Mouse (Mus musculus) limb, embryonic 14.5 days (tissue): ENCODE data around the gene Spn. TPM values are rescaled to one million over a fixed set of nuclear protein-coding genes. Genes with fewer than 3 reads are reported as not detected.

Source experiments
- ATAC-seq: fragments of 200-750 bp; cut with Nextera tagmentation; 2 replicates; pipeline ENCODE4 v1.8.0; 2017; ENCODE audit warnings: low read depth, moderate number of reproducible peaks, moderate TSS enrichment; ENCODE audit not compliant: low FRiP score
- DNase-seq: peaks from one replicate; pipeline ENCODE4 v3.0.0-alpha.2; 2015; ENCODE audit warnings: low spot score
- H3K27ac ChIP-seq: fragments of 300-500 bp; sonication (generic); replicated peaks from 2 replicates; pipeline ENCODE4 v1.5.1; 2014; ENCODE audit warnings: low read depth, mild to moderate bottlenecking, low read length, moderate library complexity, mixed read lengths
- H3K27me3 ChIP-seq: fragments of 300-500 bp; sonication (generic); 2 replicates; pipeline ENCODE4 v1.6.1; 2014; ENCODE audit warnings: low read length, mixed read lengths; ENCODE audit not compliant: control insufficient read depth, insufficient read depth
- H3K36me3 ChIP-seq: fragments of 300-500 bp; sonication (generic); 2 replicates; pipeline ENCODE4 v1.6.1; 2014; ENCODE audit warnings: mild to moderate bottlenecking, low read length, moderate library complexity, mixed read lengths; ENCODE audit not compliant: control insufficient read depth, insufficient read depth
- H3K4me1 ChIP-seq: fragments of 300-500 bp; sonication (generic); 2 replicates; pipeline ENCODE4 v1.6.1; 2014; ENCODE audit warnings: antibody characterized with exemption, low read length, mixed read lengths; ENCODE audit not compliant: control insufficient read depth, insufficient read depth
- H3K4me2 ChIP-seq: fragments of 300-500 bp; sonication (generic); replicated peaks from 2 replicates; pipeline ENCODE4 v1.6.1; 2014; ENCODE audit warnings: low read depth, mild to moderate bottlenecking, low read length, moderate library complexity; ENCODE audit not compliant: severe bottlenecking
- H3K4me3 ChIP-seq: fragments of 300-500 bp; sonication (generic); replicated peaks from 2 replicates; pipeline ENCODE4 v1.5.1; 2014; ENCODE audit warnings: low read length
- H3K9ac ChIP-seq: fragments of 300-500 bp; sonication (generic); 2 replicates; pipeline ENCODE4 v1.6.1; 2014; ENCODE audit warnings: mild to moderate bottlenecking, low read depth, low read length, moderate library complexity; ENCODE audit not compliant: severe bottlenecking
- H3K9me3 ChIP-seq: fragments of 300-500 bp; sonication (generic); 2 replicates; pipeline ENCODE4 v1.6.1; 2016; ENCODE audit warnings: low read length; ENCODE audit not compliant: control insufficient read depth
- POLR2A ChIP-seq: fragments of 200-500 bp; IDR thresholded peaks from 2 replicates; pipeline ENCODE4 v1.8.0; 2012; ENCODE audit warnings: inconsistent platforms, mild to moderate bottlenecking, moderate library complexity, borderline replicate concordance; ENCODE audit not compliant: insufficient read depth, insufficient read length; ENCODE audit errors: extremely low read depth
- WGBS: fragments of 180-500 bp; shearing (Covaris S2); extraction: QIAGEN DNeasy Blood & Tissue Kit; methylation state at CpG from one replicate; pipeline ENCODE4 v1.1.7; 2014; 5-methylcytosine and 5-hydroxymethylcytosine counted together
- polyA plus RNA-seq, 2 experiments: library from polyadenylated mRNA; depleted of rRNA in 1 of 2; stranded (reverse) in 1 of 2; unstranded in 1 of 2; fragments of >200 nt; fragmentation: Nextera tagmentation in 1 of 2; extraction: Ambion mirVana in 1 of 2; gene quantifications; 2 replicates each; pipeline versions ENCODE4 v1.2.1 to v1.2.3; 2012 to 2014

Gene Spn
- polyA plus RNA-seq (2012; rRNA removed) (0.73 and 0.87 TPM in 2 replicates), polyA plus RNA-seq (2014; fragmentation: Nextera tagmentation; extraction: Ambion mirVana) (0.37 and 0.44 TPM in 2 replicates)

GRCm38 (mm10) chr7:127137262-127138017 lies at the start of gene Spn:
TSS of gene Spn (minus strand) at chr7:127137823.
- Histone ChIP-seq H3K4me2 (no peak within 1 kb of the TSS), H3K4me3 (no peak within 1 kb of the TSS), H3K27ac (no peak within 1 kb of the TSS), H3K9ac (no peak within 1 kb of the TSS), H3K36me3 (no peaks in the 10 kb centered on the region), H3K4me1 (no peaks in the 10 kb centered on the region), H3K27me3 (no peaks in the 10 kb centered on the region), H3K9me3 (no peaks in the 10 kb centered on the region)
- 68% methylated on average over 9 of the region's 9 CpGs for WGBS
- DNase-seq (no peak), ATAC-seq (no peak)
- no peak for TF ChIP-seq POLR2A

- WGBS = 72% methylated on average over 10 of the region's 10 CpGs
- TF ChIP-seq POLR2A = no peak
- no peaks in the 10 kb centered on the region for H3K27me3 ChIP-seq
- no peaks in the 10 kb centered on the region for H3K9me3 ChIP-seq
- H3K4me3 ChIP-seq = no peak overlapping the region
- no peaks in the 10 kb centered on the region for H3K4me1 ChIP-seq
- ATAC-seq (no peak), DNase-seq (no peak)
- H3K9ac ChIP-seq = no peak overlapping the region
- no peak overlapping the region for H3K27ac ChIP-seq
- H3K36me3 ChIP-seq = peaks cover 13% of the 10 kb centered on the region
- H3K4me2 ChIP-seq = no peak overlapping the region
Observed at GRCm38 (mm10) chr7:127187351-127187750, 49.7 kb upstream of the Spn start.

- no peak overlapping the region for H3K4me3 ChIP-seq
- H3K9me3 ChIP-seq = no peaks in the 10 kb centered on the region
- no peak for ATAC-seq
- H3K9ac ChIP-seq = no peak overlapping the region
- H3K36me3 ChIP-seq = no peaks in the 10 kb centered on the region
- no peak for TF ChIP-seq POLR2A
- WGBS = 70% methylated on average over 3 of the region's 3 CpGs
- no peak for DNase-seq
- no peaks in the 10 kb centered on the region for H3K4me1 ChIP-seq
- H3K4me2 ChIP-seq = no peak overlapping the region
- H3K27me3 ChIP-seq = no peaks in the 10 kb centered on the region
- no peak overlapping the region for H3K27ac ChIP-seq
Observed at GRCm38 (mm10) chr7:127185601-127186000, 48.0 kb upstream of the Spn start.

GRCm38 (mm10) chr7:127184720-127185119 lies 47.1 kb upstream of the Spn start:
- Histone ChIP-seq H3K4me2 (no peak overlapping the region), H3K36me3 (no peaks in the 10 kb centered on the region)

GRCm38 (mm10) chr7:127183828-127184227 lies 46.2 kb upstream of the Spn start:
- WGBS = 80% methylated on average over 6 of the region's 6 CpGs
- TF ChIP-seq POLR2A = no peak
- Histone ChIP-seq H3K27ac (no peak overlapping the region), H3K9ac (no peak overlapping the region), H3K27me3 (no peaks in the 10 kb centered on the region), H3K4me1 (no peaks in the 10 kb centered on the region), H3K36me3 (no peaks in the 10 kb centered on the region), H3K4me3 (no peak overlapping the region), H3K4me2 (no peak overlapping the region), H3K9me3 (no peaks in the 10 kb centered on the region)
- DNase-seq (no peak), ATAC-seq (no peak)

More at GRCm38 (mm10) chr7:127184720-127185119, 47.1 kb upstream of the Spn start:
- Histone ChIP-seq H3K9ac (no peak overlapping the region), H3K4me3 (no peak overlapping the region), H3K27ac (no peak overlapping the region), H3K9me3 (no peaks in the 10 kb centered on the region), H3K27me3 (no peaks in the 10 kb centered on the region), H3K4me1 (no peaks in the 10 kb centered on the region)
- ATAC-seq (no peak), DNase-seq (no peak)
- no peak for TF ChIP-seq POLR2A
- WGBS = 31% methylated on average over 1 of the region's 1 CpGs
